Mouse (Mus musculus) 3T3-L1 (cell line): ENCODE results near the gene Bcl2l2.

Experiments
- DNase-seq: peaks from one replicate; pipeline ENCODE4 v3.0.0-alpha.2; 2015; ENCODE audit warnings: low read depth, low spot score

The Bcl2l2 gene

DNA sequence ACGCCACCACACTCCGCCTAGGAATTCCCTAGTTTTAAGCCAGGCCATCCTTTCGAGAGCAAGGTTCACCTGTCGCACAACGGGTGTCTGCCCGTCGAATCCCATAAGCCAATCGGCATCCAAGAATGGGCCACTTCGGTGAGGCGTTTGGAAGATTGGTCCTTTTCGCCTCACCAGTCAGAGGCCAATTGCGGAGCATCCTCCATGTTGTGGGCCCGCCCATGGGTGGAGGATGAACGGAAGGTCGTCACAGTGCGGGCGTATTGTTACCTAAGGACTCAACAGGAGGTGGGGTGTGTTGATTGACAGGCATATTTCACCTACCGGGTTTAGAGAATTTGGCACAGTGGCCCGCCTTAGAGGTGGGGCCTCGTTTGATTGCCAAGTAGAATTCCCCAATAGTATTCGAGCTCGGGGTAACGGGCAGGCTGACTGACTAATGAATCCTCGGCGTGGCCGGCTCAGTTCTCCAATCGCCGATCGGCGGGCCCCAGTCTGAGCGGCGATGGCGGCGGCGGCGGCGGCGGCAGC lies 10.5 kb downstream of the Bcl2l2 start:
- DNase-seq, result peak; percentile 98

DNA sequence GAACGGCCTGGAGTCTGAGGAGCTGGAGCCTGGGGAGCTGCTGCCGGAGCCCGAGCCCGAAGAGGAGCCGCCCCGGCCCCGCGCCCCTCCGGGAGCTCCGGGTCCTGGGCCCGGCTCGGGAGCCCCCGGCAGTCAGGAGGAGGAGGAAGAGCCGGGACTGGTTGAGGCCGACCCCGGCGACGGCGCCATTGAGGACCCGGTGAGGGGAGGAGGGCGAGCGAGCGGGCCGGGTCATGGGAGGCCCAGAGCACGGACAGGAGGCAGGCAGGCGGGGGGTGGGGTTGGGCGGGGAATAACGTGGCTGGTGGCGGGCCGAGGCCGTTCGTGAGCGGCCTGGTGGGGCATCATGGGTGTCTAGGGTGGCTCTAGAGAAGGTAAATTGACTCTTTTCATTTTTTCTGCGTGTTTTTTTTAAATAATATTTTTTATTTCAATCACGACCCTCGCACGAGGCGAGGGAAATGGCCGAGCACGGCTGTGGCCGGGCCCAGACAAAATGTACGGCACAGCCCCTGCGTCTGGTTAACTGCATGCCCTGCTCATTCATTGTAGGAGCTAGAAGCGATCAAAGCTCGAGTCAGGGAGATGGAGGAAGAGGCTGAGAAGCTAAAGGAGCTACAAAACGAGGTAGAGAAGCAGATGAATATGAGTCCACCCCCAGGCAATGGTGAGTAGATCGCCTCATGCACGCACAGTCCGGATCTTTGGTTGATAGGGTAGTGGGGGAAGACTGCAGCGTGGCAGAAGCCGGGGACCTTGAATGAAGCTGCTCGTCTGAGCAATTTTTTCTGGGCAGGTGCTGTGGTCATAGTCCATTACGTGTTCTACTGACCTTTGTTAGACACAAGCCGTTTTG lies 11.3 kb downstream of the Bcl2l2 start:
- peak; percentile 41 for DNase-seq

DNA sequence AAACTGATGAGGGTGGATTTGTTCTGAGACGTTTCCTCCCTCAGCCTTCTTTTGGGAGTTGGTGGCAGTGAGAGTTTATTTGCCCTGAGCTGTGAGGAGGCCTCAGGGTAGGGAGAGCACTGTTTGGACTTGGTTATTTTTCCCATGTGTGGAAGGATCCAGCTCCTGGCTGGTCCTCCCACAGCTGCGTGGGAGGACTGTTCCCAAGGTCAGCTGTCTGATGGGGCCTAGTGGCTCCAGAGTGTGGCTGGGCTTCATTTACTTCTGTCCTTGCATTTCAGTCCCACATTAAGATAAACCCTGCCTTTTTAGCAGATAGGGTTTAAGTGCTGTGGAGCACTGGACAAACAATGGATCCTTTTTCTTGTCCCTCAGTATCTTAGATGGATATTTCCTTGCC lies 14.3 kb downstream of the Bcl2l2 start:
- no peak for DNase-seq

DNA sequence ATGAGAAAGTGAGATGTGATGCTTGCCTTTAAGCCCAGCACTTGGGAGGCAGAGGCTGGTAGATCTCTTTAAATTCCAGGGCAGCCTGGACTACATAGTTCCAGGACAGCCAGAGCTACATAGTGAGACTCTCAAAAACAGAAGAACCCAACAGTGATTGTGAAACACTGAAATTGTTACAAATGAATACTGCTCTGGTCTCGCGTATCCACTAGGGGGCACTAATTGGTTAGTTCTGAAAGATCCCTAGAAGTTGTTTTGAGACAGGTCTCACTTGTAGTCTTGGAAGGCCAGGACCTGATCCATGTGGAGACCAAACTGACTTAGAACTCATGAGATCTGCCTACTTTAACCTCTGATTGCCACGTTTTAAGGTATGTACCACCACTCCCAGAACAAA lies 17.2 kb downstream of the Bcl2l2 start:
- peak; percentile 79 for DNase-seq

DNA sequence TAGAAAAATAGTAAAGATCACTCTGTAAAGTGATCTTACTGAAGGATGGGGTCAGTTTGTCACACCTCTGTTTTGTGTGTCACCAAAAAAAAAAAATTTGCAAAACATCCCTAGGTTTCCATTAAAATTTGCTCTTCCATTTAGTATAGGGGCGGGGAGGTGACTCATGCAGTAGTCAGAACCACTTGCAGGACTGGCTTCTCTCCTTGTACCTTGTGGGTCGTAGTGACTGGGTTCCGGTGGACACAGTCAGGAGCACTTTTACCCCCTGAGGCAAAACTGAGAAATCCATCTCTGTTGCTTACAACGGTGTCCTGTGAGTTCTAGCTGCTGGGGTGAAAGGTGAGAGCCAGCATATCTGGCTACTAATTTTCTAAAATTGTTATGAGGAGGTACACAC lies 20.5 kb downstream of the Bcl2l2 start:
- peak; percentile 72 for DNase-seq

DNA sequence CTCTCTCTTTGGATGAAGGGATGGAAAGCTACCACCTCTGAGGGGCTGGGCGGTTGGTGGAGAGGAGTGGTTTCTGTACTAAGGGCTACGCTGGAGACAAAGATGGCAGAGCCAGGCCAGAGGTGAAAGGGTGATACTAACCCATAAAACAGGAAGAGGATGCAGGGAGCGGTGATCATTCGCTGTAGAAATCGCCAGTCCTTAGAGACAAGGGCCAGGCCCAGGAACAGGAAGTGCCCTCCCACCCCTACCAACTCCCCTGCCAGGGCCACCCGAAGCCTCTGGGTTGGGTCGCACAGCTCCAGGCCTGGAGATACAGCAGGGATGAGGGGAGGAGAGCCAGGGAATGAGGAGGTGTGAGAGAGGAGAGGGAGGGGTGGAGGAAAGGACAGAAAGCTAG lies 25.5 kb downstream of the Bcl2l2 start:
- DNase-seq, result no peak

DNA sequence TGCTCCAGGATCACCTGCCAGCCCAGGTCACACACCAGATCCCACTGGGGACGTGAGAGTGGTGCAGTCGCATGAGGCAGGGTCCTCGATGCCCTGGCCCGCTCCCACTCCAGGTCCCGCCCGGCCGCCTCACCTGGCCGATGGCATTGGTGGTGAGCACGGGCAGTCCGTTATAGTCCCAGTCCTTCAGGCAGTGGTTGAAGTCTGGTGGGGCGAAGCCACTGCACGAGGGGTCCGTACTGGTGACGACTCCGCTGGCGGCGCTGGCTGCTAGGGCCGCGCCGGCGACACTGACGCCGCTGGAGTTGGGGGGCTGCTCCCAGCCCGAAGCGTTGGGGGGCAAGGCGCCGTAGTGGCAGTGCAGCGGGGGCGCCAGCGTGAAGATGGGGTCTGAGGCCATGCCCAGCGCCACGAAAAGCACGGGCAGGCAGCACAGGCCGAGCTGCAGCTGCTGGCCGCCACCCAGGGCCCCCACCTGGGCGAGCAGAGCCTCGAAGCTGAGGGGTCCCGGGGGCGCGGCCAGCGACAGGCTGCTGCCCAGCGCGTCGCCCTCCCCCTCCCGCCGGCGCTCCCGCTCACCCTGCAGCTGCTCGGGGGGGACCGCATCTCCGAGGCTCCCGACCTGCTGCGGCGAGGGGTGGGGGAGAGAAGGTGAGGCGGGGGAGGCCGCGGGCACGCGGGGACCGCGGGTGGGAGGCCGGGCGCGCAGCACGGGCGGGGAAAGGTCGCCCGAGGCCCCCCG lies 29.1 kb downstream of the Bcl2l2 start:
- DNase-seq, result no peak

DNA sequence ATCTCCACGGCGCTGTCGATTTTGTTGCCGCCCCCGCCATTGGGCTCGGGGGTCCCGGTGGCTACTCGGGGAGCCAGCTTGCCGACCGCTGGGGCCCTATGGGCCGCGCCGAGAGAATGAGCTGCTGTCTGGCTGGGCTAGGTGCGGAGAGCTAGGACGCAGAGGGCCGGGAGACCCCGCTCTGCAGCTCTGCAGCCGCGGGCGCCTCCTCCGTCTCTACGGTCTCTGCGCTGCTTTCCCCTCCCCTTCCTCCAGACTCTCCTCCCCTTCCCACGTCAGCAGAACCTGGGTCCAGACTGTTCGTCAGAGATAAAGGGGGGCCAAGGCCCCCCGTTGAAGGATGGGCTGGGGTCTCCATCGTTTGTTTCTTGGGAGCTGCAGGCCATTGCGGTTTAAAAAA lies 29.7 kb downstream of the Bcl2l2 start, which contains the start of gene Slc22a17:
Slc22a17 (minus strand) TSS at position 247 of the 400 bp plus-strand sequence.
- DNase-seq, result no peak

DNA sequence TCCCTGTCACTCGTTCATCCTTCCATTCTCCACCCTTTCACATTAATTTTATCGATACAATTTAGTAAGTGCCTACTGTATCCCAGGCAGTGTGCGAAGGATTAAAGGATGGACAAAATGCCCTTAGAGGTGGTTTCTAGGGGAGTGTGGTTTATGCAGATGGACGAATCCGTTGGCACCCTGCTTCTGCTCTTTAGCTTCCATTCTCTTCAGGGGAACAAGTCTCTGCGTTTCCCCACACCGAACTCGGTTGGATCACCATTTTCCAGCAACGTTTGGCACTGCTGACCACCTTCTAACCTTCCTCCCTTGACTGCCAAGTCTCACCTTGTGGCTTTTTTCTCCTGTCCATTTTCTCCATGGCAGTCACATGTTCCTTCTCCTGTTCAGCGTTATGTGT lies 30.2 kb downstream of the Bcl2l2 start:
- no peak for DNase-seq

DNA sequence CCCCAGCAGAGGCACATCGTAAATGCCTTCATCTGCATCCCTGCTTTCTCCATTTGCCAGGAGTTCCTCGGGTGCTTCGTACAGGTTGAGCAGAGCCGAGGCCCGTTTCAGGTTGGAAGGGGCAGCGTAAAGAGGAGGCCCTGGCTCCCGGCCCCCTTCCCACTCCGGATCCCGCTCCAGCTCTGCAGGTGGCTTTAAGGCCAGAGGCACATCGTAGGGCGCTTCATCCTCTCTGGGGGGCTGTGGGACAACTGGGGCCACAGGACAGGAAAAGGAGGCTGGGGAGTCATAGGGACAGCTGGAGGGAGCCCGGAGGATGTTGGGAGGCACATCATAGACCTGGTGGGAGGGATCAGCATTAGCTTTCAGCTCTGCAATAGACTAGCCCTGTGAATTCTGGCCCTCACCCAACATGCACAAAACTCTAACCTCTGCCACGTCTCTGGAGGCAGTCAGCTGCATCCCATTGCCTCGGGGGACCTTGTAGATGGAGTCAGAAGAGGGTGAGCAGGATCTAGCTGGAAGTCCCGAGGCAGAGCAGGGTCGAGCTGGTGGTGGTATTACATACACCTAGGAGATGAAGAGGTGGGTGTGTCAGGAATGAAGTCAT lies 37.0 kb downstream of the Bcl2l2 start:
- no peak for DNase-seq

DNA sequence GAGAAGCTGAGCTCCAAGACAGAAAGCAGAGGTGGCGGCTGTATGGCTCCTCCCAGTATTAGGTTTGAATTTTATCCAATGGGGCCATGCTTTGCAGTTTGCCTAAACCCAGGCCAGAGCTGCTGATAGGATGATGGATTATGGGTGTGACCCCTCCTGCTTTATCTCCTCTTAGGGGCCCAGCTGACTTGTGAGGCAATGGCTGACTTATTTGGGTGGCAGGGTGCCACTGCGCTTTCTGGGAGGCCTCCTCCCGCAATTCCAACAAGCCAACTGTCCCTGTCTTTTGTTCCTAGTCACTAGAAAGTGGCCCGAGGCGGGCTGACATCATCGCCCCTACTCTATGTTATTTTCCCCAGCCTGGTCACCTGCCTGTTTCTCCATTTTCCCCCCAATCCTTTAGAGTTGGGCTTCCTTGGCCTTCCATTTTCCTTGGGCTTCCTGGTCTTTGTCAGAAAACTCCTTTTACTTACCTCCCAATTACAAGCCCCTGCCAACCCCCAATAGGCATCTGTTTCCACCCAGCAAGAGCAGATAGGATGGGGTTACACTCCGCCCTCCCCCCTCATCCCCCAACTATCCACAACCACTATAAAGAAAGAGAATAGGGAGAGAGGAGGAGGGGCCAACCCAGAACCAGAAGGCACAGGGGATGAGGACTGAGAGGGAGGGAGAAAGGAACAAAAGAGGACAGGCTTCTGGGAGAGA lies 41.6 kb downstream of the Bcl2l2 start:
- DNase-seq, result no peak

DNA sequence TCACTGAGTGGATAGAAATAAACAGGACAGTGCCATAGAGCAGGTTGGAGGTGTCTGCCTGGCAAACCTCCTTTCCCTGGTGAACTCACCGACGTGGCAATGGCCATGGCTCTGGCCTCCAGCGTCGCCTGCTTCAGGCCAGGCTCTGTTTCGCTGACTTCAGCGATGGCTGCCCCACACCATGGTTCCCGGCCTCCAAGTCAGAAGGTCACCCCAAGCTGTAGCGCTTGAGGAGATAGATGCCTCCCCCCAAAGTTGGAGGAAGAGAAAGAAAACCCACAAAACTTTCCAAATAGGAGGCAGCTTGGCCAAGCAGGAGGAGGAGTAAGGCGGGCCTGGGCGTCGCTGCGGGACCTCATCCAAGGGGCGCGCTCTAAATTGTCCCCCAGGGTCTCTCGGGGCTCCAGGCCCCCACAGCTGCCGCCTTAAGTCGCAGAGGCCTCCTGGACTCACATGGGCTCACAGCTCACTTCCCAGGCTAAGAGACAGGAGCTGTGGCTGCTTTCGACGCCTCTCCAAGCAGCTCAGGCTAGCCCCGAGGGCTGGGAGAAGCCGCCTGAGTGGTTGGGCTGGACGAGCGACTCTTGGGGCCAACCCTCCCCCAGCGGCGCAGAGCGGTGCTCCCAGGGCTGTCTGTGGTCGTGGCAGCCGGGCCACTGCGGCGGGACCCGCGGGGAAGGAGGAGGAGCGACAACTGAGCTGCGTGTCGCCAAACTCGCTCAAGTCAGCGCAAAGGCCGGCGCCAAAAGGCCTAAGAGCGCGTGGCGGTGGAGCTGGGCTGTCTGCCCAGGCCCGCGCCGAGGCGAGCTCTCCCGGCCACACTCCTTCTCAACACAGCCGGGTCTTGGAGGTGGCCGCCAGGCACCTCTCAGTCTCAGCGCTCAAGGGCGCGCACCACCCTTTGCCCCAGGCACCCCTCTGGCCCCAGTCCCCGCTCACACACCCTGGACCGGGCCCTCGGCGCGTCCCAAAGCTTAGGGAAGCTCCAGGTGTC lies 42.5 kb downstream of the Bcl2l2 start, which contains the start of gene Efs:
Efs (minus strand) TSS at position 778 of the 994 bp plus-strand sequence.
- DNase-seq, result no peak

DNA sequence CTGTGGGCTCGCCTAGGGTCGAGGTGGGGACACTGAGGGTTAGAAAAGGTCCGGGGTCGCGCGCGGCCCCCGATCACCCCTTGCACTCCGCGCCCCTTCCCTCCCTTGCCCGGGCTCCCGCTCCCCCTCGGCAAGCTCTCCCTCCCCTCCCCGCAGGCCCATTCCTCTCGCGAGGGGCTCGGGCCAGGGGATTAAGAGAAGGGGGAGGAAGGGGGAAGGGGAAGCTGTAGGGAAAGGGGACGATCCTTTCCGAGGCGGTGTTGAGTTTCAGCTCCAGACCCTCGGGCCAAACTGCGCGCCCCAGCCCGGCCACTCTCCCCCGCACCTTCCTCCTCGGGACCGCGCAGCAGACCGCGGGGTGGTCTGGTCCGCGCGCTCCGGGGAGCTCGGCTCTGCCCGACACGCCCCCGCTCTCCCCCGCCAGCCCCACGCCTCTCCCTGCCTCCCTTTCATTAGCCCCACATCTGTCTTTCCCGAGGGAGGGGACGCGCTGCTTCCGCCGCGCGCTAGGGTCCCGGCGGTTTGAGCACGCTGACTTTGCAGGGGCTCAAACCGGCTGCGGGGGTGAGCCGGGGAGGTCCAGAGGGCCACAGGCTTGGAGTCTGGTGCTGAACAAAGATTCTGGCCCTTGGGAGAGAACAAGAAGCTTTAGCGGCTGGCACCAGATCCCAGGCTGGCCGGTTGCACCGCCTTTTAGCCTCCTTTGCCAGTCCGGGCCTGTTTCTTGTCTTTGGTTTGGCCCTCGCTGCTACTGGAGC lies 43.4 kb downstream of the Bcl2l2 start:
- no peak for DNase-seq

DNA sequence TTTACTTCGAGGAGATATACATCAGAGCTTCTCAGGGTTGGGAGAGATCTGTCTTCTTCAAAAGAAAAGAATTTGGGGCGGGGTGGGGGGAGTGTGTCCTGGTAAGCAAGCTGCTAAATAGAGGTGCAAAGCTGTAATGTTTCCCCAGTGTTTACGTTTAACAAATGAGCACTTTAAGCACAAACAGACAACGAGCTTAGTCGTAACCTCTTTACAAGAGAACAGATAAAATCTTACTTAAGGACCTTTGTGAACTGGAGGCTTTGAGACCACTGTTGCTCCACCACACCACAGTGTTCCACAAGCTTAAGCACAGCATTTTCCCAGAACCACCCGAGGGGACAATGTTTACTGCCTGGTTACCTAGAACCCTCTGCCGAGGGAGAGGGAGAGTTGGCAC lies 44.1 kb downstream of the Bcl2l2 start:
- no peak for DNase-seq

DNA sequence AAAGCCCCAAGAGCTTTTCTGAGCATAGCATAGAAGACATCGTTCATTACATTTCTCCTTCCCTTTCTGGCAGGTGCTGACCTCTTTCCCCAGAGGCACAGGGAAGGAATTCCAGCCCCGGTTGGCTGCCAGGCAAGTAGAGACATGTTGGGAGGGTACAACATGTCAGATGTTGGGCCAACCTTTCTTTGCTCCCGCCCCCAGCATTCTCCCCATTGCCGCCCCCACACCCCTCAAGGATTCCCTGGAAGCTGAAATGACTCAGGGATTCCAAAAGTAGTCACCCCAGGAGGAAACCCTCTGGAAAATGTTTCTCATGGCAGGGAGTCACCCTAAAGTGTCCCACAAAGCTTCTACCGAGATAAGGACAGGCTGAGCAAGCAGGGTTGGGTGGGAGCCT lies 46.6 kb downstream of the Bcl2l2 start:
- peak; percentile 47 for DNase-seq

DNA sequence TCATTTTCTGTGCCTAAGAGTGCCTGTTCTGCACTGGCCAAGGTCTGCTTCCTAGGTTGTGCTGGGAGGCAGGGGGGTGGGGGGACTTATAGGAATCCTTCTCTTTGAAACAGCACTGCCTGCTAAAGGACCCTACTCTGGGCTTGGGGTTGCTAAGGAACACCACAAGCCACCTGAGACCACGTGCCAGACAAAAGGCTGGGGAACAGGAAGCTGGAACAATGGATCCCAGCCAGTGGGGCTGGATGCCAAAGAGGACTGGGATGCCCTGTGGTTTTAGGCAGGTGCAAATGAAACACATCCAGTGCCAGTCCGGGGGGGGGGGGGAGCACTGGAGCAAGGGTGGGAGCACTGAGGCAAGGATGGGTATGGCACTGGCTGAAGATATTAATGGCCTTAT lies 47.3 kb downstream of the Bcl2l2 start:
- no peak for DNase-seq

DNA sequence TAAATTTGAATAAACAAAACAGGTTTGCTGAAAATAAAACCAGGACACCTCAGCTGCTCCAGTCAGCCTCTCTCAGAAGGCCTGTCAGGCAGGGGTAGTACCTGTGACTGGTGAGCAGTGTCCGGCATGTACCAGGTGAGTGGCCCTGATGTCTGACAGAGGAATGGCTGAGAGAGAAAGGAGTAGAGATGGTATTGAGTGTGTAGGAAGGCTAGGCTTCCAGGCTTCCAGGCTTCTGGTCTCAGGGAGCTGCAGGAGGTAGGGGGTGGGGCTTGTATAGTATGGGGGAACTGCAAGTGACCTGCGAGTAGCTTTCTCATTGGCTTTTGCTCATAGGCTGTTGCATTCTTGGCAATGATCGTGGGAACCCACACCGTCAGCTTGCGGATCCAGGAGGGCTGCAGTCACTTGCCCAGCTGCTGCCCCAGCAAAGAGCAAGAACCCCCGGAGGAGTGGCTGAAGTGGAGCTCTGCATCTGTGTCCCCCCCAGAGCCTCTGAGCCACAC lies 49.5 kb downstream of the Bcl2l2 start, which contains the start of gene Il25:
Il25 (plus strand) TSS at position 51 of the 506 bp plus-strand sequence.
- no peak for DNase-seq

DNA sequence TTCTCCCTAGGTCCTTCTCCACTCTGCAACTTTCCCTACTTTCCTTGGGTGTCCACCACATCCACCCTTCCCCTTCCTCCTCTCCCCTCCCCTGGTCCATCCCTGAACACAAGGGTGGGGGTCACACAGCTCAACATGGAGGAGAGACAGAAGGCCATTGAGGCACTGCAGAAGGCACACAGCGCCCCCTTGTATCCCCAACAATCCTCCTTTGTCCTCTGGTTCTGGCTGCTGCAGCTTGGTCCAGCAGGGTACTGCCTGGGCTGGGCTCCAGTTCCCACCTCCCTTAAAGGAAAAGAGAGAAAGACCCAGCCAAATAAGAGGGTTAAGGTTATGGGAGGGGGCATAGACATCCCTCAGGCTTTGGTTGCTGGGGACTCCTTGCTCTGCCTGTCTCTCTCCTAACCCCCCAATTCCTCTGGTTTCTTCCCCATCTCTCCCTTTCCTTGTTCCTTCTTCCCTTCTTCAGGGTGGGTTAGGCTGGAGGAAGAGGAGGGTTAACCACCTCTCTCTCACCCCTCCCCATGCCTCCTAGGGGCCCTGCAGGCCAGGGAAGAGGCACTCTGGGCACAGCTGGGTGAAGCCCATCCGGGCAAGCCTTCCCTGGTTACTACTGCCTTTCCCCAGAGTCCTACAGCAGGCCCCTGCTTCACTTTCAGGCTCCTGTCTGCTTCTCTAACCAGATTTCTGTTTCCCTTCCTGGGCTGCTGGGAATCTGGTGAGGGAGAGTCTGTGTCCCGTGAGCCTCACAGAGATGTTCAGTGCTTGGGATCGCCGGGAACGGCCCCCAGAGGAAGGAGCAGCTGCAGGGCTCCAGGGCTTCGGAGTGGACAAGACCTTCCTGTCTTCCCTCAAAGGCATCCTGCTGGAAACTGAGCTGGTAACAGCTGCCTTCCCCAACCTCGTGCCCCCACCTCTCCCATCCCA lies 53.0 kb downstream of the Bcl2l2 start, which contains the start of gene Cmtm5:
Cmtm5 (plus strand) TSS at position 358 of the 927 bp plus-strand sequence.
- DNase-seq, result no peak
